Mouse (Mus musculus) urinary bladder, postnatal 25 days (tissue): ENCODE data around the gene Ppp1r9b.

ENCODE experiments used
- DNase-seq: peaks from one replicate; pipeline ENCODE4 v3.0.0; 2022; ENCODE audit warnings: low spot score

The Ppp1r9b gene

GRCm38 (mm10) chr11:95046980-95047680, 56.3 kb downstream of the Ppp1r9b start:
- DNase-seq: no peak

- no peak for DNase-seq
Measured at GRCm38 (mm10) chr11:95053062-95053461, 62.2 kb downstream of the Ppp1r9b start.
